Mouse (Mus musculus) testis, adult 2 months (tissue): ENCODE data around the gene Tlcd2. TPM values are rescaled to one million over a fixed set of nuclear protein-coding genes. Genes with fewer than 3 reads are reported as not detected.

Experiments used
- H3K27ac ChIP-seq: fragments of 200-500 bp; 2 replicates; pipeline ENCODE4 v1.5.1; 2012; ENCODE audit warnings: low read depth, low read length; ENCODE audit not compliant: control insufficient read depth, insufficient read depth
- H3K27me3 ChIP-seq: fragments of 200-500 bp; 2 replicates; pipeline ENCODE4 v1.6.1; 2012; ENCODE audit warnings: mild to moderate bottlenecking, low read length, moderate library complexity; ENCODE audit not compliant: control insufficient read depth, insufficient read depth
- H3K36me3 ChIP-seq: fragments of 200-500 bp; 2 replicates; pipeline ENCODE4 v1.6.1; 2012; ENCODE audit warnings: mild to moderate bottlenecking, low read length; ENCODE audit not compliant: control insufficient read depth, insufficient read depth
- H3K4me1 ChIP-seq: fragments of 200-500 bp; 2 replicates; pipeline ENCODE4 v1.6.1; 2012; ENCODE audit warnings: low read length; ENCODE audit not compliant: control insufficient read depth, insufficient read depth
- H3K4me3 ChIP-seq: fragments of 200-500 bp; 2 replicates; pipeline ENCODE4 v1.5.1; 2012; ENCODE audit warnings: low read depth, mild to moderate bottlenecking, low read length, moderate library complexity, mixed read lengths; ENCODE audit not compliant: control insufficient read depth
- CTCF ChIP-seq: fragments of 200-500 bp; IDR thresholded peaks from 2 replicates; pipeline ENCODE4 v1.5.1; 2012; ENCODE audit warnings: low read depth, mild to moderate bottlenecking, inconsistent platforms, low read length, moderate library complexity; ENCODE audit not compliant: control insufficient read depth, insufficient read depth, insufficient replicate concordance
- POLR2A ChIP-seq: fragments of 200-500 bp; IDR thresholded peaks from 2 replicates; pipeline ENCODE4 v1.6.1; 2012; ENCODE audit warnings: low read depth, mild to moderate bottlenecking, inconsistent platforms, low read length, moderate library complexity; ENCODE audit not compliant: control insufficient read depth
- polyA plus RNA-seq: library from polyadenylated mRNA; depleted of rRNA; stranded (reverse); fragments of >200 nt; gene quantifications from 2 replicates; pipeline ENCODE4 v1.2.3, GENCODE M21; 2012; rRNA removed

Gene Tlcd2
- polyA plus RNA-seq = 6.8 and 7.3 TPM in 2 replicates

DNA sequence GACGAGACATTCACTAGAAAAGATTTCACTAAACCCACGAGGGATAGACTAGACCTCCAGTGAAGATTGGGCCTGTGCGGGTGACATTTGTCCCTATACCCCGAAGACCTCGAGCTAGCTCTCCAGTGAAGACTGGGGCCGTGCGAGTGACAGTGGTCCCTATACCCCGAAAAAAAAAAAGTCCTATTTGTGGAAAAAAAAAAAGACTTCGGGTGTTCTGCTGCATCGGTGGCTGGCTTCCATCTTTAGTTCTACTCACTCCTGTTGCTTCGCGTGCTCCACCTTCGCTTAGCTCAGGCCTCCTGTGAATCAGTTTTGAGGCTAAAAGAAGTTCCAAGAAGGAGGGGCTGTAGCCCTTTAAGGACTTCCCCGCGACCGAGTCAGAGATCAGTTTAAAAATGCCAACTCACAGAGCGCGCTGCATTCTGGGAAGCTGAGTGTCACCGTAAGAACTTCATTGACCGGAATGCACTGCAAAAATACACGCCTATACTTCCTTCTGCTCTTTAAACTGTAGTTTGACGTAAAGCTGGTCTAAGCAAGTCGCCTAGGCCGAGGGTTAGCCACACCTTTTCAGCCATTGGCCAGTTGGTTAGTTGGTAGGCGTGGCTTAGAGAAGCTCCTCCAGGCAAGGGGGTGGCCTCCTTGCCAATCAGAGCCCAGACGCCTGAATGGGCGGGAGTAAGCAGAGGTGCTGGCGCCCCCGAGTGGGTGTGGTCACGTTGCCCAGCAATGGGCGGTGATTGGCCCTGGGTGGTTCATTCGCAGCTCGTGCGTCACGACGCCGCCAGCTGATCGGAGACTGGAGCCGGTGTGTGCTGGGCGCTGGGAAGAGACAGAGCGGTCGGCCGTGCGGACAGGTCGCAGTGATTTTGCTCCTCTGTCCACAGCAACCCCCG is at the start of gene Tlcd2:
Tlcd2 (plus strand) TSS at position 872 of the 899 bp plus-strand sequence.
- Histone ChIP-seq H3K36me3 (no peaks in the 10 kb centered on the region), H3K27me3 (no peaks in the 10 kb centered on the region), H3K4me1 (peaks cover 36% of the 10 kb centered on the region), H3K4me3 (peak within 1 kb of the TSS; percentile 85), H3K27ac (peak within 1 kb of the TSS; percentile 95)
- TF ChIP-seq POLR2A (peak; percentile 100), CTCF (peak; percentile 21; the same call in 1 of the 2 replicates)

- TF ChIP-seq CTCF (no peak), POLR2A (no peak)
- Histone ChIP-seq H3K4me3 (no peak overlapping the region), H3K27me3 (no peaks in the 10 kb centered on the region), H3K4me1 (no peaks in the 10 kb centered on the region), H3K27ac (no peak overlapping the region), H3K36me3 (no peaks in the 10 kb centered on the region)
Observed at GRCm38 (mm10) chr11:75415096-75415495, 46.4 kb upstream of the Tlcd2 start.

DNA sequence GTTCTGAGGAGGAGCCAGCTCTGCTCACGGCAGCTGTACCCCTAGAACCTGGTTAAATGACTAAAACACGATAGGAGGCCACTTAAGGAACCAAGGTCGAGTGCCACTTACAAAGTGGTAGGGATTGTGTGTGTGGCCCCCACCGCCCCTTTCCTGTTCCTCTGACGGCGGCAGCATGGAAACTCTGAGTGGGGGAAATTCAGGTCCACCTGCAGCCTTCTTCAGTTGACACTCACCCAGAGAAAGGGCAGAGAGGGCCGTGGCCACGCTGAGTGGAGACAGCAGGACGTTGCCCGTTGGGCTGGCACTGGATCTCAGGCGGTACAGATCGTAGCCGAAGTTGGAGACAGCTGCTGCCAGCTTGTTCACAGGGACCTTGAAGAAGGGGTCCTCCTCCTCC is 45.5 kb upstream of the Tlcd2 start:
- TF ChIP-seq POLR2A (no peak), CTCF (no peak)
- H3K4me3 ChIP-seq = no peak overlapping the region
- H3K36me3 ChIP-seq = no peaks in the 10 kb centered on the region
- no peak overlapping the region for H3K27ac ChIP-seq
- no peaks in the 10 kb centered on the region for H3K27me3 ChIP-seq
- H3K4me1 ChIP-seq = no peaks in the 10 kb centered on the region

DNA sequence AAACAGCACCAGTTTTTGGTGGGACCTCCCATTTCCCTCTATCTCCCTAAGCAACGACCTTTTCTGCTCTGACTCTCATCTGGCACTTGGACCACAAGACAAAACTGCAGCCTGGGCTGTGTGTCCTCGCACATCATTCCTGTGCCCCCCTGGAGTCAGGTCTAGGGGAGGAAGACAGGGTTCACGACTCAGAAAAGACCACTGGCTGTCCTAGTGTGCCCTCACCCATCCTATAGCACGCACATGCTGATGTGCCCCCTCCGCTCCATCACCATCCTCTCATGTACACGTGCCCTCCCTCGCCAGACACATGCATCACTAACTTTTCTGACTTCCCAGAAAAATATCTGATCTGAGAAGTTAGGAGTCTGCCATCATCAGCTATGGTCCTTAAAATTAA is 41.5 kb upstream of the Tlcd2 start:
- no peak for TF ChIP-seq POLR2A
- TF ChIP-seq CTCF = no peak
- Histone ChIP-seq H3K36me3 (no peaks in the 10 kb centered on the region), H3K4me1 (no peaks in the 10 kb centered on the region), H3K4me3 (no peak overlapping the region), H3K27ac (no peak overlapping the region), H3K27me3 (no peaks in the 10 kb centered on the region)

GRCm38 (mm10) chr11:75420810-75421374 is 40.6 kb upstream of the Tlcd2 start:
- Histone ChIP-seq H3K27ac (no peak overlapping the region), H3K36me3 (no peaks in the 10 kb centered on the region), H3K27me3 (no peaks in the 10 kb centered on the region), H3K4me3 (no peak overlapping the region), H3K4me1 (no peaks in the 10 kb centered on the region)
- TF ChIP-seq CTCF = no peak
- no peak for TF ChIP-seq POLR2A

DNA sequence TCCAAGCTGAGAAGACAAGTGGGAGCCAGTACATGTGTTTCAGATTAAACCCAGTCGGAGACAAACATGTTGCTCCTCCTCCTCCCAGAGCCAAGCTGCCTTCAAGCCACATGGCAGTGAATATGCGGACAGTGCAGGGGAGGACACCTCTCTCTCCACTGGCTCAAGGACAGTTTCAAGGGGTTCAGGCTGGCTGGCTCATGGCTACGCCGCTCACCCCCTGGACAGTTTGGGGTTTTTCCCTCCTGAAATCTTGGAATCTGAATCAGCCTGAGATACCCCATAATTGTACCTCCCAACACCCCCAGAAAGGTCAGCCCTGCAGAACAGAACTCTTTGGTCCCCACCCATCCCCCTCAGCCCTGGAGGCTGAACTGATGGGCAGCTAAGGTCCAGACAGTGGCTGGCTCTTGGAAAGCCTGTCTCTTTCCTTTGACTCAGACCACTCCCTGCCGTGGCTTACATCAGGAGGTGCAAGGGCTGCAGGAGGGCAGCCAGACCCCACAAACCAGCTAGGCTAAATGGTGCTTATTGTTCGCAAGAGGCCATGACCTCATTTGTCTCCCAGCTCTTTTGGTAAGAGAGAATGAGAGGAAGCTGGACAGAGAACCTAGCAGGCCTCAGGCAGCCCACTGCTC is 40.0 kb upstream of the Tlcd2 start:
- Histone ChIP-seq H3K4me3 (no peak overlapping the region; the same call in 1 of the 2 replicates), H3K4me1 (no peaks in the 10 kb centered on the region), H3K27ac (no peak overlapping the region), H3K27me3 (no peaks in the 10 kb centered on the region), H3K36me3 (no peaks in the 10 kb centered on the region)
- no peak for TF ChIP-seq POLR2A
- TF ChIP-seq CTCF = no peak
